Mouse (Mus musculus) hindbrain, embryonic 10.5 days (tissue): ENCODE measurements around the gene Zc3h12b. TPM values are rescaled to one million over a fixed set of nuclear protein-coding genes. Genes with fewer than 3 reads are reported as not detected.
"Not testable (repeated sequence)": the region's sequence is repeated elsewhere in the genome, so short reads cannot be mapped to it uniquely, and the experiment has no call there.

ENCODE experiments used
- DNase-seq: peaks from one replicate; pipeline ENCODE4 v3.0.0-alpha.2; 2017; ENCODE audit warnings: low spot score
- H3K27ac ChIP-seq: fragments of 300-500 bp; sonication (generic); 2 replicates; pipeline ENCODE4 v1.5.1; 2016; ENCODE audit warnings: mild to moderate bottlenecking, moderate library complexity
- H3K27me3 ChIP-seq: fragments of 300-500 bp; sonication (generic); 2 replicates; pipeline ENCODE4 v1.6.1; 2016; ENCODE audit warnings: mild to moderate bottlenecking; ENCODE audit not compliant: poor library complexity, insufficient read depth, severe bottlenecking
- H3K36me3 ChIP-seq: fragments of 300-500 bp; sonication (generic); 2 replicates; pipeline ENCODE4 v1.6.1; 2016; ENCODE audit warnings: mild to moderate bottlenecking, moderate library complexity
- H3K4me1 ChIP-seq: fragments of 300-500 bp; sonication (generic); replicated peaks from 2 replicates; pipeline ENCODE4 v1.6.1; 2016; ENCODE audit warnings: mild to moderate bottlenecking
- H3K4me3 ChIP-seq: fragments of 300-500 bp; sonication (generic); 2 replicates; pipeline ENCODE4 v1.5.1; 2016; ENCODE audit warnings: mild to moderate bottlenecking, moderate library complexity
- H3K9me3 ChIP-seq: fragments of 300-500 bp; sonication (generic); 2 replicates; pipeline ENCODE4 v1.6.1; 2016; ENCODE audit warnings: mild to moderate bottlenecking, moderate library complexity
- WGBS: fragments of 180-500 bp; shearing (Covaris S2); methylation state at CpG from one replicate; pipeline ENCODE4 v1.1.7; 2016; 5-methylcytosine and 5-hydroxymethylcytosine counted together
- polyA plus RNA-seq: library from polyadenylated mRNA; unstranded; fragments of >200 nt; fragmentation: Nextera tagmentation; extraction: Ambion mirVana; gene quantifications from 2 replicates; pipeline ENCODE4 v1.2.1, GENCODE M21; 2016

Gene Zc3h12b
- polyA plus RNA-seq, 1 experiment from 2014 or later = 2.6 TPM

DNA sequence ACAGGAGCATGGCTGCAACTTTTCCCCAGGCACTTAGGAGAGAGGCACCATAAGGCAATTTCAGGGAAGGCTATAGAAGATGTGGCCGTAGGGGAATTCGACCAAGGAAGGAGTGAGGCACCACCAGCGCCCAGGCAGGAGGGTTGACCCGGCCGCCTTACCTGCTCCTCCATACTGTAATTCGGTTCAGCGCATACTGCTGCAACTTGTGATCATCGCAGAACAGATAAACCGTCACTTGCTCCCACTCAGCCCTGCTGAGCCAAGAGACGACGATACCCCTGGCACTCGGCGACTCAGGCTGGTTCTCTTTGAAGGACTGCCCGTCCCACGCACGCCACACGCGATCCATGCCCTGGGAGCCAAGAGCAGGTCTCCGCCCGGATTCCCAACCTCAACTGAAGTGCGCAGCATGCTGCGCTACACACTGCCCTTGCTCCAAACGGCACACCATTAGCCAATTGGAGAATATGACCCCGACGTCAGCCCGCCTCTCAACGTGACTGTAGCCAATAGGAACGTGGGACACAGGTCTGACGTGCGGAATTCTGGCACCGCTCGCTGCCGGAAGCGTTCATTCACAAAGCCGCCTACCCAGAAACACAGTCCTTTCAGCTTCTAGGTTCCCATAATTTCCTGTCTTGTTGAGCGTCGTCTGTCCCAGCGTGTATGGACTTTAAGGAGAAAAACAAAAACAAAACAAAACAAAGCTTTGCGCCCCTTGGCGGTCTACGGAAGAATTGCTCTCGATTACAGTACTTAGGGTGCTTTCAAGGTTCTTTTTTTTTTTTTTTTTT, 245.2 kb downstream of the Zc3h12b start, which contains the start of gene Las1l:
Gene Las1l (minus strand): TSS at position 466 of the 797 bp plus-strand sequence.
- Histone ChIP-seq H3K4me3 (peak within 1 kb of the TSS; percentile 60), H3K27me3 (peaks cover 5% of the 10 kb centered on the region; the same call in 1 of the 2 replicates), H3K36me3 (peaks cover 10% of the 10 kb centered on the region), H3K9me3 (no peaks in the 10 kb centered on the region), H3K27ac (peak within 1 kb of the TSS; percentile 74), H3K4me1 (peaks cover 5% of the 10 kb centered on the region; the same call in 1 of the 2 replicates)
- DNase-seq = peak; percentile 89
- 19% methylated on average over 42 of the region's 42 CpGs for WGBS

DNA sequence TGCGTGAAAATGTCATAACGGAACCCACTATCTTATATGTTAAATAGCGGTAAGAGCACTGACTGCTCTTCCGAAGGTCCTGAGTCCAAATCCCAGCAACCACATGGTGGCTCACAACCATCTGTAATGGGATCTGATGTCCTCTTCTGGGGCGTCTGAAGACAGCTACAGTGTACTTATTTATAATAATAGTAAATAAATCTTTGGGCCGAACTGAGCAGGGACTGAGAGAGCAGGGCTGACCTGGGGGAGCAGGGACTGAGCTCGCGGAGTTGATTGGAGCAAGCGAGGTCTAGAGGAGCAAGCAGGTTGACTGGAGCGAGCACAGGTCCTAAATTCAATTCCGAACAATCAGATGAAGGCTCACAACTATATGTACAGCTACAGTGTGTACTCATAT, 246.0 kb downstream of the Zc3h12b start:
- not testable (repeated sequence) for H3K36me3 ChIP-seq, H3K4me1 ChIP-seq, H3K9me3 ChIP-seq, H3K27me3 ChIP-seq, H3K27ac ChIP-seq
- H3K4me3 ChIP-seq = peak overlapping the region; percentile 60
- WGBS = 41% methylated on average over 11 of the region's 11 CpGs
- DNase-seq = peak; percentile 7

DNA sequence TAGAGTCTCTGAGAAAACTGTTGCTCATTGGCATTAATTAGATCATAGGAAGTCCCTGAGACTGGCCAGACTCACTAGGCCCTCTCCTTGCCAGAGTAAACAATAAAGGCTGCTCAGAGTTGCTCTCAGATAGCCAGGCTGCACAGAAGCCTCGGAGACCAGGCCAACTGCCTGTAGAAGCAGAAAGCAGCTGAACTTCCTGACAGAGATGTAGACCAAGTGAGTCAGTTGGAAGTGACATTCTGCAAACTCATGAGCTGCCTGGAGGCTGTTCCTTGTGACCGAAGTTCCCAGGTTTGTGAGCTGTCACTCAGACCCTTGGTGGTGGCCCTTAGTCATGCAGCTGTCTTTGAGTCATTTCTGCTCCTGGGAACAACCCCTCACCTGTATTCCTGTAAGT, 251.9 kb downstream of the Zc3h12b start:
- DNase-seq = no peak
- peaks cover 5% of the 10 kb centered on the region; the same call in 1 of the 2 replicates for H3K27me3 ChIP-seq
- 83% methylated on average over 2 of the region's 2 CpGs for WGBS
- H3K4me1 ChIP-seq = peaks cover 18% of the 10 kb centered on the region; the same call in 1 of the 2 replicates
- H3K36me3 ChIP-seq = no peaks in the 10 kb centered on the region
- H3K4me3 ChIP-seq = no peak overlapping the region
- no peak overlapping the region for H3K27ac ChIP-seq
- H3K9me3 ChIP-seq = no peaks in the 10 kb centered on the region

DNA sequence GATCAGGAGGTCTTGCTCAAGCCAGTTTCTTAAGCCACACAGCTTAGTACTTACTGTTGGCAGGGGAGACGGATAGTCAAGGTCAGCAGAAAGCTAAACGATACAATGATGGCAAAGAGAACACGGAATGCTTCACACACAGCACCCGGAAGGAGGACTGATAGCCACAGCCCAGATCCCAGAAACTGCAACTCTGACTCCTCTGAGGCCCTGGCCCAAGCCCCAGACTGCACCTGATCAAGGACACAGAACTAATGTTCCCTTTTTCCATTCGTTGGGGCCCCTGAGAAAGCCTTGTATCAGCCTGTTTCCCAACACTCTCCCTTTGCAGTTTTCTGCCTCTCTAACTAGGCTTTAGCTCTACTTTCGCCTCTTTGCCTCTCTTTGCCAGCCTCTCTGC, 253.6 kb downstream of the Zc3h12b start:
- H3K36me3 ChIP-seq = no peaks in the 10 kb centered on the region
- H3K27ac ChIP-seq = no peak overlapping the region
- 77% methylated on average over 6 of the region's 6 CpGs for WGBS
- H3K4me1 ChIP-seq = peaks cover 24% of the 10 kb centered on the region
- DNase-seq = no peak
- no peaks in the 10 kb centered on the region for H3K9me3 ChIP-seq
- H3K27me3 ChIP-seq = no peaks in the 10 kb centered on the region; the same call in 1 of the 2 replicates
- H3K4me3 ChIP-seq = no peak overlapping the region

DNA sequence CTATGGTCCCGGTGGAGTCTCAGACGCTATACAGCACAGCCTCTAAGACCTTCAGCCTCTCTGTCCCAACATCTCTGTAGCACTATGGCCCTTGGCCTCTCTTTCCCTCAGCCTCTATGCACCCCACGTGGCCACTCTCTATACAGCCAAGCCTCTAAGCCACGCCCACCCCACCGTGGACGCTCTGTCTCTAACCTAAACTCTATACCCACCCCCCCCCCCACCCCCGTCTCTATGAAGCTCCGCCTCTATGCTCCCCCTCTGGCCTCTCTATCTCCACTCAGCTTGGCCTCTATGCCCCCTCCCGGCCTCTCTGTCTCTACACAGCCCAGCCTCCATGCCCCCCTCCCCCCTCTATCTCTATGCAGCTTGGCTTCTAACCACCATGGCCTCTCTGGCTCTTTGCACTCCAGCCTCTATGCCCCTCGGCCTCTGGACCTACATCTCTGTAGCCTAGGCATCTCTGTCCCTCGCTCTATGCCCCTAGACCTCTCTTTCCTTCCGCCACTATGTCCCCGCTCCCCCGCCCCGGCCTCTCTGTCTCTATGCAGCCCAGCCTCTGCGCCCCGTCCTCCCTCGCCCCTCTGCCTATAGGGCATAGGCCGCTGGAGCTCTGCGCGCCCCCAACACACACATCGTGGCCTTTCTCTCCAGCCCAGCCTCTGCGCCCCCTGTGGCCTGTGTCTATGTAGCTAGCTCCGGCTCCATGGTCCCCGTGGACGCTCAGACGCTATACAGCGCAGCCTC, 256.5 kb downstream of the Zc3h12b start:
- DNase-seq = peak; percentile 88
- peak overlapping the region; percentile 56 for H3K4me3 ChIP-seq
- no peaks in the 10 kb centered on the region for H3K36me3 ChIP-seq
- 30% methylated on average over 28 of the region's 28 CpGs for WGBS
- H3K27ac ChIP-seq = peak overlapping the region; percentile 97
- H3K27me3 ChIP-seq = no peaks in the 10 kb centered on the region
- H3K9me3 ChIP-seq = no peaks in the 10 kb centered on the region
- H3K4me1 ChIP-seq = peaks cover 24% of the 10 kb centered on the region

DNA sequence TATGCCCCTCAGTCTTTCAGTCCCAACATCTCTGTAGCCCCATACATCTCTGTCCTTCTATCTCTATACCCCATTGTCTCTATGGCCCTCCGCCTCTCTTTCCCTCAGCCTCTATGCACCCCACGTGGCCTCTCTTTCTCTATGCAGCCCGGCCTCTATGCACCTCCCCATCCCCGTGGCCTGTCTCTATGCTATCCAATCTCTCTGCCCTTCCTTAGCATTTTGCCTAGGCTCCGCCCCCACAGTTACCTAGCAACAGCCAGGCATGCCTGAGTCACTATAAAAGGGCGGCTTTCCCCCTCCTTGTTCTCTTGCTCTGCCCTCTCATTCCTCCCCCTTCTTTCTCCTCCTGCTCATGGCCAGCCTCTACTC, 257.1 kb downstream of the Zc3h12b start:
- Histone ChIP-seq H3K4me1 (peaks cover 24% of the 10 kb centered on the region), H3K36me3 (no peaks in the 10 kb centered on the region), H3K9me3 (no peaks in the 10 kb centered on the region), H3K27me3 (no peaks in the 10 kb centered on the region), H3K27ac (peak overlapping the region; percentile 97), H3K4me3 (peak overlapping the region; percentile 56)
- WGBS = 12% methylated on average over 6 of the region's 6 CpGs
- peak; percentile 90 for DNase-seq

DNA sequence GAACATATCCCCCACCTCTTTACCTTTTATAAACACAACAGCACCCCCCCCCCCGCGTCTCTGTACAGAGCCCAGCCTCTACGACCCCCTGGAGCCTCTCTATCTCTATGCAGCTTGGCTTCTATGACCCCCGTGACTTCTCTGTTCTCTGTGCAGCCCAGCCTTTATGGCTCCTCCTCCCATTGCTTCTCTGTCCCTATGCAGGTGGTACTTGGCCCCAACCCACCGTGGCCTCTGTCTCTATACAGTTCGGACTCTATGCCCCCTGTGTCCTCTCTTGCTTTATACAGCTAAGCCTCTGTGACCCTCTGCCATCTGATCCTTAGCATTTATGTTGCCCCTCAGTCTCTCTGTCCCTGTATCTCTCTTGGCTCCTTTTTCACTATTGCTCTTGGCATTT, 257.6 kb downstream of the Zc3h12b start:
- WGBS = 38% methylated on average over 5 of the region's 6 CpGs
- H3K36me3 ChIP-seq = no peaks in the 10 kb centered on the region
- H3K27me3 ChIP-seq = no peaks in the 10 kb centered on the region
- peaks cover 24% of the 10 kb centered on the region for H3K4me1 ChIP-seq
- no peak for DNase-seq
- no peaks in the 10 kb centered on the region for H3K9me3 ChIP-seq
- peak overlapping the region; percentile 56 for H3K4me3 ChIP-seq
- peak overlapping the region; percentile 97 for H3K27ac ChIP-seq

DNA sequence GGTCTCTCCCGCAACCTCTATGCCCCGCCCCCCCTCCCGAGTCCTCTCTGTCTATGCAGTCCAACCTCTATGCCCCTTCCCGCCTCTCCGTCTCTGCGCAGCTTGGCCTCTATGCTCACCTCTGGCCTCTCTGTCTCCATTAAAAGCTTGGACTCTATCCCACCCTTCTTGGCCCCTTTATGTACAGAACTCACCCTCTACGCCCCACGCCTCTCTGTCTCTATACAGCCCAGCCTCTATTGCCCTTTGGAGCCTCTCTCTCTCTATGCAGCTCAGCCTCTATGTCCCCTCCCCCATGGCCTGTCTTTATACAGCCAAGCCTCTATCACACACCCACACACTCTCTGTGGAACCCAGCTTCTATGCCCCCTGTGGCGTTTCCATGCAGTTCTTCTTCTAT, 258.5 kb downstream of the Zc3h12b start:
- 64% methylated on average over 9 of the region's 9 CpGs for WGBS
- no peaks in the 10 kb centered on the region for H3K9me3 ChIP-seq
- no peaks in the 10 kb centered on the region for H3K36me3 ChIP-seq
- H3K27ac ChIP-seq = 0 out of 2 replicates have a peak overlapping the region, but pooled peaks have one; percentile 97
- H3K27me3 ChIP-seq = no peaks in the 10 kb centered on the region
- peaks cover 24% of the 10 kb centered on the region for H3K4me1 ChIP-seq
- DNase-seq = peak; percentile 57
- H3K4me3 ChIP-seq = no peak overlapping the region

Other genes starting within 250 kb of the Zc3h12b start
- gene Asb12, start 153.7 kb upstream of the Zc3h12b start, polyA plus RNA-seq = 0.12 TPM in 1 of 2 replicates, not detected in the other
- gene Pfn5, start 153.6 kb upstream of the Zc3h12b start, polyA plus RNA-seq = not detected in 2 replicates
- gene Zc4h2, start 53.2 kb upstream of the Zc3h12b start, polyA plus RNA-seq = 32.3 and 34.5 TPM in 2 replicates
- gene Las1l, start 245.3 kb downstream of the Zc3h12b start, polyA plus RNA-seq = 58.1 and 71.7 TPM in 2 replicates